Mouse (Mus musculus) stomach, embryonic 16.5 days (tissue): ENCODE data around the gene Tsnaxip1. TPM values are rescaled to one million over a fixed set of nuclear protein-coding genes. Genes with fewer than 3 reads are reported as not detected.
"Not testable (repeated sequence)": the region's sequence is repeated elsewhere in the genome, so short reads cannot be mapped to it uniquely, and the experiment has no call there.

Experiments used
- ATAC-seq: fragments of 200-750 bp; cut with Nextera tagmentation; 2 replicates; pipeline ENCODE4 v1.8.0; 2017; ENCODE audit warnings: moderate number of reproducible peaks, moderate TSS enrichment; ENCODE audit not compliant: insufficient read depth, low FRiP score
- H3K27ac ChIP-seq: fragments of 300-500 bp; sonication (generic); 2 replicates; pipeline ENCODE4 v1.5.1; 2014; ENCODE audit warnings: low read length
- H3K27me3 ChIP-seq: fragments of 300-500 bp; sonication (generic); 2 replicates; pipeline ENCODE4 v1.6.1; 2014; ENCODE audit warnings: low read length, control low read depth, mixed read lengths; ENCODE audit not compliant: control insufficient read depth, insufficient read depth
- H3K36me3 ChIP-seq: fragments of 300-500 bp; sonication (generic); 2 replicates; pipeline ENCODE4 v1.6.1; 2014; ENCODE audit warnings: low read length; ENCODE audit not compliant: control insufficient read depth, insufficient read depth
- H3K4me1 ChIP-seq: fragments of 300-500 bp; sonication (generic); 2 replicates; pipeline ENCODE4 v1.6.1; 2014; ENCODE audit warnings: low read length, control low read depth, mixed read lengths; ENCODE audit not compliant: control insufficient read depth, insufficient read depth
- H3K4me2 ChIP-seq: fragments of 300-500 bp; sonication (generic); 2 replicates; pipeline ENCODE4 v1.6.1; 2014; ENCODE audit warnings: low read depth, low read length, mixed read lengths
- H3K4me3 ChIP-seq: fragments of 300-500 bp; sonication (generic); replicated peaks from 2 replicates; pipeline ENCODE4 v1.5.1; 2014; ENCODE audit warnings: mild to moderate bottlenecking, low read length
- H3K9ac ChIP-seq: fragments of 300-500 bp; sonication (generic); 2 replicates; pipeline ENCODE4 v1.6.1; 2014; ENCODE audit warnings: low read length
- H3K9me3 ChIP-seq: fragments of 300-500 bp; sonication (generic); replicated peaks from 2 replicates; pipeline ENCODE4 v1.6.1; 2016; ENCODE audit warnings: low read length, control low read depth; ENCODE audit not compliant: control insufficient read depth
- WGBS: fragments of 180-500 bp; shearing (Covaris S2); extraction: QIAGEN DNeasy Blood & Tissue Kit; methylation state at CpG from one replicate; pipeline ENCODE4 v1.1.7; 2014; 5-methylcytosine and 5-hydroxymethylcytosine counted together
- polyA plus RNA-seq: library from polyadenylated mRNA; unstranded; fragments of >200 nt; fragmentation: Nextera tagmentation; extraction: Ambion mirVana; gene quantifications from 2 replicates; pipeline ENCODE4 v1.2.1, GENCODE M21; 2015

Tsnaxip1 gene
- polyA plus RNA-seq, 1 experiment from 2014 or later: 0.18 TPM

GRCm38 (mm10) chr8:105833740-105834139 is 6.2 kb downstream of the Tsnaxip1 start:
- H3K4me3 ChIP-seq, H3K9me3 ChIP-seq, H3K4me2 ChIP-seq, H3K27ac ChIP-seq, H3K9ac ChIP-seq, H3K36me3 ChIP-seq, H3K27me3 ChIP-seq, ATAC-seq, H3K4me1 ChIP-seq: not testable (repeated sequence)
- WGBS: 57% methylated on average over 2 of the region's 2 CpGs

DNA sequence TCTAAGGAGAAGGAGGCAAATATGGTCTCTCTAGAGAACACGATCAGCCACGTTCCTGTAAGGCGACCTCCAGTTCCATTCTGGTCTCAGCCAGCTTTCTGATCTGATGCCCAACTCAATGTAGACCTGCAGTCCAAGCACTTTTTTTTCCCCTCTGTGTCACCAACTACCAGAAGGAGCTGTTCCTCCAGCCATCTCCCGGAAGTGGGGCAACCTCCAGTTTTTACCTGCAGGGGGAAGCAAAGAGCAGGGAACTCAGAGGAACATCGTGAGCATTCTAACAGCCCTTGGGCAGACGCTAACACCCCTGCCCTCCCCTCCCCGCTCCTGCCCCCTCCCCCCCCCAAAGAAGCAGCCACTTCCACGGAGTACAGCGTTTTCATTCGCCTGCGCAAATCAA is 7.8 kb downstream of the Tsnaxip1 start:
- H3K27ac ChIP-seq: no peak overlapping the region
- H3K4me2 ChIP-seq: no peak overlapping the region
- H3K36me3 ChIP-seq: no peaks in the 10 kb centered on the region
- 27% methylated on average over 11 of the region's 11 CpGs for WGBS
- H3K4me3 ChIP-seq: no peak overlapping the region
- H3K4me1 ChIP-seq: no peaks in the 10 kb centered on the region
- no peaks in the 10 kb centered on the region for H3K27me3 ChIP-seq
- no peaks in the 10 kb centered on the region for H3K9me3 ChIP-seq
- no peak for ATAC-seq
- H3K9ac ChIP-seq: no peak overlapping the region

DNA sequence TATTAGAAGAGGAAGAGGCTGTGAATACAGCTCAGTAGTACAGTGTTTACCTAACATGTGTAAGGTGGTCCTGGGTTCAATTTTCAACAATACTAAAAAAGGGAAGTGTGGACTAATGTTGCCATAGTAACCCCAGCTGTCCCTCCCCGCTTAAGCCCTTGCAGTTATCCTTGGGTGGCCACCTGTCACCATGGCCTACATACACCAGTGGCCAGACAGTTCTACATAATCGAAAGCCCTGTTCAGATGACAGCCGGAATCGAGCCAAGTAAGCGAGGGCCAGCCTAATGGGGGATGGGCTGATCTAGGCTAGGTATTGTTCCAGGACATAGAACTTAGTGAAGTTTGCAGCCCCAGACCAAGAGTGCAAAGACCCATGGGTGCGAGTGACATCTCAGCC is 9.5 kb downstream of the Tsnaxip1 start:
- WGBS: 75% methylated on average over 6 of the region's 6 CpGs
- Histone ChIP-seq H3K4me2 (no peak overlapping the region), H3K27ac (no peak overlapping the region), H3K9ac (no peak overlapping the region), H3K36me3 (no peaks in the 10 kb centered on the region), H3K4me3 (no peak overlapping the region), H3K27me3 (no peaks in the 10 kb centered on the region), H3K4me1 (no peaks in the 10 kb centered on the region), H3K9me3 (no peaks in the 10 kb centered on the region)
- ATAC-seq: no peak

GRCm38 (mm10) chr8:105839209-105839608 is 11.7 kb downstream of the Tsnaxip1 start:
- Histone ChIP-seq H3K4me1 (no peaks in the 10 kb centered on the region), H3K9me3 (no peaks in the 10 kb centered on the region), H3K27ac (no peak overlapping the region), H3K36me3 (peaks cover 7% of the 10 kb centered on the region), H3K9ac (no peak overlapping the region), H3K4me2 (no peak overlapping the region), H3K4me3 (no peak overlapping the region), H3K27me3 (no peaks in the 10 kb centered on the region)
- WGBS: 89% methylated on average over 5 of the region's 5 CpGs
- ATAC-seq: no peak

DNA sequence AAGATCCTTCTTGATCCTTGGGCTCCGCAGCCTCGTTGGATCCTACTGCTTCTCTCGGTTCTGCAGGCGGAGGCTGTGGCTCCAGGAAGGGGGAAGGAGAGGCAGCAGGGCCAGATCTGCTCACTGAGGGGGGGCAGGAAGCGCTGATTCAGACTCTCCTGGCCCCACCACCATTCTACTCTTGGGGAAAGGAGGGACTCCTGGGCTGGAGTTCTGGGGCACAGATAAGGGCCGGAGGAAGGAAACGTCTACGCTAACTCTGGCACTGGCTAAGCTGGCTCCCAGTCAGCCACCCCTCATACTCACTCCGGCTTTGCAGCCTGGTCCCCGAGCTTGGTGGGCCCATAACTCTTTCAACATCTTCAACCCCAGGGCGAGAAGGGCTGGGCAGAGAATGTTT is 19.1 kb downstream of the Tsnaxip1 start:
- Histone ChIP-seq H3K36me3 (peaks cover 26% of the 10 kb centered on the region), H3K4me3 (no peak overlapping the region), H3K9ac (no peak overlapping the region), H3K27me3 (no peaks in the 10 kb centered on the region), H3K4me2 (no peak overlapping the region), H3K27ac (no peak overlapping the region), H3K9me3 (no peaks in the 10 kb centered on the region), H3K4me1 (peaks cover 6% of the 10 kb centered on the region)
- no peak for ATAC-seq
- WGBS: 91% methylated on average over 11 of the region's 11 CpGs

DNA sequence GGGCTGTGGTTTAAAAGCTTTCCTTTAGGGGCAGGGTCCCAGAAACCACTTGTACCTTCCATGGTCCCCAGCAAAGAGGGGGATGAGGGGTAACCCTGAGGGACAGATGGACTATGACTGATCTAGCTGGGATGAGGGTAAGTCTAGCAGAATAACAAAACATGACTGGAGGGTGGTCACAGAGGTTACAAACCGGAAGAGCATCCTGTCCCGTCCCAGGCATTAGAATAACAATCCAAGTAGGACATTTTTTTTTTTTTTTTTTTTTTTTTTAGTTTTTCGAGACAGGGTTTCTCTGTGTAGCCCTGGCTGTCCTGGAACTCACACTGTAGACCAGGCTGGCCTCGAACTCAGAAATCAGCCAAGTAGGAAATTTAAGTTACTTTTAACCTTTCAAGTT is 22.5 kb downstream of the Tsnaxip1 start:
- Histone ChIP-seq H3K4me3 (no peak overlapping the region), H3K36me3 (peaks cover 13% of the 10 kb centered on the region; the same call in 1 of the 2 replicates), H3K27me3 (no peaks in the 10 kb centered on the region), H3K9ac (no peak overlapping the region), H3K27ac (no peak overlapping the region), H3K4me1 (peaks cover 6% of the 10 kb centered on the region), H3K4me2 (no peak overlapping the region), H3K9me3 (no peaks in the 10 kb centered on the region)
- WGBS: 89% methylated on average over 4 of the region's 4 CpGs
- no peak for ATAC-seq

- H3K27ac ChIP-seq: no peak overlapping the region
- peak overlapping the region; percentile 23 for H3K4me3 ChIP-seq
- peaks cover 6% of the 10 kb centered on the region for H3K4me1 ChIP-seq
- H3K4me2 ChIP-seq: peak overlapping the region; percentile 36
- peak overlapping the region; percentile 52; the same call in 1 of the 2 replicates for H3K9ac ChIP-seq
- peaks cover 13% of the 10 kb centered on the region; the same call in 1 of the 2 replicates for H3K36me3 ChIP-seq
- no peaks in the 10 kb centered on the region for H3K27me3 ChIP-seq
- no peak for ATAC-seq
- 73% methylated on average over 7 of the region's 7 CpGs for WGBS
- H3K9me3 ChIP-seq: no peaks in the 10 kb centered on the region
Observed at GRCm38 (mm10) chr8:105850611-105851010, 23.1 kb downstream of the Tsnaxip1 start.

- under 1% methylated on average over 34 of the region's 34 CpGs for WGBS
- Histone ChIP-seq H3K27me3 (no peaks in the 10 kb centered on the region), H3K4me2 (peak overlapping the region; percentile 81), H3K4me3 (peak overlapping the region; percentile 94), H3K4me1 (peaks cover 14% of the 10 kb centered on the region), H3K9me3 (no peaks in the 10 kb centered on the region), H3K36me3 (0 out of 2 replicates have a peak, but pooled peaks cover 7% of the 10 kb centered on the region), H3K9ac (peak overlapping the region; percentile 90), H3K27ac (peak overlapping the region; percentile 85)
- ATAC-seq: peak; percentile 82
Observed at GRCm38 (mm10) chr8:105851651-105852143, 24.2 kb downstream of the Tsnaxip1 start.

DNA sequence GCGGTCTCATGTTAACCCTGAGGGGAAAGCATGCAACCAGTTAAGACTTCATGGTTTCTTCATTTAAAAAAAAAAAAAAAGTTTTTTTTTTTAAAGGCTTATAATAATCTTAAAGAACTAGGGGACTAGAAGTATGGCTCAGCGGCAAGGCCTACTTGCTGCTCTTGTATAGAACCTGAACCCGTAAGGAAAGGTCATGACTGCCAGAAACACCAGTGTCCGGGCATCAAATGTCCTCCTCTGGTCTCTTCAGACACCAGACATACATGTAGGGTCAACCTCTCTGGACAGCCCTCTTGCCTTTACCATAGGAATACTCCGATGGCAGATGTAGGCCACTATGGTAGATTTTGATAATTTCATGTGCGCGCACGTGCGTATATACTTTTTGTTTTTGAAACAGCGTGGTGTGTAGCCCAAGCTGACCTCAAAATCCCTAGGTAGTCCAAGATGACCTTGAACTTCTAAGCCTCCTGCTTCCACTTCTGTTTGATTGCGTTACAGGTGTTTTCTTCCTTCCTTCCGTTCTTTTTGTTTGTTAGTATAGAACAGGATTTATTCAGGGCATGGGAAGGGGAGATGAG is 24.7 kb downstream of the Tsnaxip1 start:
- no peak overlapping the region for H3K4me2 ChIP-seq
- no peak for ATAC-seq

More for the DNA sequence above, 24.7 kb downstream of the Tsnaxip1 start:
- H3K36me3 ChIP-seq: 0 out of 2 replicates have a peak, but pooled peaks cover 7% of the 10 kb centered on the region
- peaks cover 19% of the 10 kb centered on the region for H3K4me1 ChIP-seq
- no peak overlapping the region for H3K27ac ChIP-seq
- peak overlapping the region; percentile 94 for H3K4me3 ChIP-seq
- H3K27me3 ChIP-seq: no peaks in the 10 kb centered on the region
- no peak overlapping the region for H3K9ac ChIP-seq
- 79% methylated on average over 12 of the region's 12 CpGs for WGBS
- H3K9me3 ChIP-seq: no peaks in the 10 kb centered on the region
